Mouse (Mus musculus) pancreas, adult 10 weeks (tissue): ENCODE results near the gene Ptgr1. TPM values are rescaled to one million over a fixed set of nuclear protein-coding genes. Genes with fewer than 3 reads are reported as not detected.

Experiments
- polyA plus RNA-seq: library from polyadenylated mRNA; stranded (reverse); fragments of 350-450 nt; fragmentation: Illumina TruSeq; extraction: RNeasy Lipid Tissue Mini Kit (QIAGEN cat#74804); gene quantifications from one replicate; pipeline ENCODE4 v1.2.3, GENCODE M21; 2015; ENCODE audit warnings: low read depth, low replicate concordance; ENCODE audit not compliant: insufficient read depth

Ptgr1 gene
- 2.6 TPM for polyA plus RNA-seq

GRCm38 (mm10) chr4:58986540-58987190 is at the start of gene Ptgr1:
Ptgr1 (minus strand) TSS chr4:58987119.

GRCm38 (mm10) chr4:59034918-59035785 is 48.2 kb upstream of the Ptgr1 start, which contains the start of gene Gng10:
Gng10 (plus strand) TSS chr4:59035088.

GRCm38 (mm10) chr4:59002948-59003805 is 16.3 kb upstream of the Ptgr1 start, which contains the start of gene Gm20503:
Gm20503 (plus strand) TSS chr4:59003210.

GRCm38 (mm10) chr4:58994762-58995161 is 7.8 kb upstream of the Ptgr1 start, which contains the start of gene Dnajc25:
Dnajc25 (plus strand) TSS chr4:58995062.

GRCm38 (mm10) chr4:58943420-58944205 is 43.3 kb downstream of the Ptgr1 start, which contains the start of gene Zkscan16:
Zkscan16 (plus strand) TSS chr4:58943628.

Other genes starting within 250 kb of the Ptgr1 start
- not detected for gene Olfr267, start 199.4 kb downstream of the Ptgr1 start, polyA plus RNA-seq
- 13.8 TPM for gene Ecpas, start 74.4 kb downstream of the Ptgr1 start, polyA plus RNA-seq
- gene Zkscan16, start 43.5 kb downstream of the Ptgr1 start, polyA plus RNA-seq = 0.66 TPM
- gene Dnajc25, start 7.9 kb upstream of the Ptgr1 start, polyA plus RNA-seq = 2.2 TPM
- not detected for gene Gm20503, start 16.1 kb upstream of the Ptgr1 start, polyA plus RNA-seq
- gene Gng10, start 48.0 kb upstream of the Ptgr1 start, polyA plus RNA-seq = 7.0 TPM
- not detected for gene AI481877, start 151.9 kb upstream of the Ptgr1 start, polyA plus RNA-seq
- 4.0 TPM for gene Ugcg, start 202.1 kb upstream of the Ptgr1 start, polyA plus RNA-seq